Mouse (Mus musculus): Measurements from ENCODE around the gene Thrap3.

- no peak for TF ChIP-seq POLR2A (IDR thresholded peaks at IDR 0.05; ENCODE audit: borderline replicate concordance, extremely low read depth, insufficient read depth, insufficient read length, poor library complexity, severe bottlenecking)
- no peak for TF ChIP-seq CTCF (IDR thresholded peaks at IDR 0.05; ENCODE audit: borderline replicate concordance, extremely low read depth, insufficient read depth, insufficient read length)
These were observed 2.2 kb upstream of the Thrap3 start for GRCm38 (mm10) chr4:126204661-126205230.
